Mouse (Mus musculus): ENCODE measurements around the gene Celsr1. TPM values are rescaled to one million over a fixed set of nuclear protein-coding genes. Genes with fewer than 3 reads are reported as not detected.

Gene Celsr1
- total and polyA plus RNA-seq, 3 experiments = 4.5 to 5.2 (median 5.0) TPM

DNA sequence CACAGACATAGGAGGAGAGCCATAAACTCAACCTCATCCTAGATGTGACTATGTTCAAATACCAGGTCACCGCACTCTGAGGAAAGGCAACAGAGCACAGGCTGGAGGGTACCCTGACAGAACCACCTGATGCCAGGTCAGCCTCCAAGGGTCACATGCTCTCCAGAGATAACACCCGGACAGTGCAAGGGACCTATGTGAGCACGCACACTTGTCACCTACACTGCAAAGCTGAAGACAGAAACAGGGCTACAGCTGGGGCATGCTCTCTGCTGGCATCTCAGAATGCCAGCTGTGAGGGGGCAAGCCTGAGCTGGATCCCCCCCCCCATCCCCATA is 124.1 kb downstream of the Celsr1 start:
- Histone ChIP-seq H3K4me3 (no peak overlapping the region), H3K36me3 (ENCODE audit: control insufficient read depth, insufficient read depth, low read length) (no peaks in the 10 kb centered on the region), H3K4me1 (ENCODE audit: control insufficient read depth, insufficient read depth, low read length) (no peaks in the 10 kb centered on the region), H3K9ac (ENCODE audit: low read depth, low read length) (no peak overlapping the region), H3K27me3 (ENCODE audit: control insufficient read depth, insufficient read depth, low read length) (no peaks in the 10 kb centered on the region), H3K27ac (no peak overlapping the region), H3K79me2 (replicated peaks; ENCODE audit: control insufficient read depth, insufficient read depth, low read length) (no peaks in the 10 kb centered on the region)
- DNase-seq = no peak
- WGBS = 68% methylated on average over 3 of the region's 3 CpGs
- intact Hi-C loops (cut with DNase I) = no loop called here
- no peak for TF ChIP-seq EP300 (IDR thresholded peaks at IDR 0.05; ENCODE audit: insufficient read depth, low read depth, low read length)
- no peak for TF ChIP-seq POLR2A (IDR thresholded peaks at IDR 0.05; ENCODE audit: insufficient read depth, low read depth, low read length)
- TF ChIP-seq CTCF (IDR thresholded peaks at IDR 0.05) = no peak

DNA sequence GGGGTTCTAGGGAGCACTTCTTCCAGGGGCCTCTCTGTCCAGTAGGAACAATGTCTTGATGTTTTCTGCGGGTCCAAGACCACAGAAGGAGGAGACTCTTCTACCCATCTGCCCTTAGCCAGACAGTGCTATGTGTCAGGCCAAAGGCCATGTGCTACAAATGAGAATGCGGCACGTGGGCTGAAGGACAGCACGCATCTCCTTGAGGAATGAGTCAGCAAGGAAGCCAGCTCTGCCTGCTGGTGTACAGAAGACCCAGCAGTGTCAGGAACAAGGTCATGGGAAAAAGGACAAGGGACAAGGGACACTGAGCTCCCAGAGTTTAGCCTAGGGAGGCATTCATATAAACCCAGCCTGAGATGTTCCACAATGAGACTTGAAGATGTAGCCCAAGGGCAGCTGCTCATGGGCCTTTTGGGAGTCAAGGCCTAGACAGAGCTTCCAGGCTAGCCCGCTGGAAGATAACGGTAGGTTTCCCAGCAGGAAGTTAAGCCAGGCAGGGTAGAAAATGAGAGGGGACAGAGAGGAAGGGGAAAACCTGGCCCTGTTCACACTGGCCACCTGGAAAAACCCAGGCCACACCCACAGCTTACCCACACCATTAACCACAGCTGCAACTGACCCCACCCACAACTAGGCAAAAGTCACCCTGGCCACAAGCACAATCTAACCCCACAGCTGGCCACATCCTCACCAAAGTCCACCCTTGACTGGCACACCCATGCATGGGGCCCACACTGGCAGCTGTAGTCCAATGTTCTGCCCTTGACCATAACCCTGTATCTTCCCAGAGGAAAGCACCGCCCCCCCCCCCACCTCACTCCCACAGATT is 124.7 kb downstream of the Celsr1 start:
- no peak for DNase-seq
- no peaks in the 10 kb centered on the region for H3K36me3 ChIP-seq (ENCODE audit: control insufficient read depth, insufficient read depth, low read length)
- H3K79me2 ChIP-seq (replicated peaks; ENCODE audit: control insufficient read depth, insufficient read depth, low read length) = no peaks in the 10 kb centered on the region
- H3K27ac ChIP-seq = no peak overlapping the region
- H3K4me3 ChIP-seq = no peak overlapping the region
- no peak for TF ChIP-seq POLR2A (IDR thresholded peaks at IDR 0.05; ENCODE audit: insufficient read depth, low read depth, low read length)
- no peak for TF ChIP-seq CTCF (IDR thresholded peaks at IDR 0.05)
- no peak for TF ChIP-seq EP300 (IDR thresholded peaks at IDR 0.05; ENCODE audit: insufficient read depth, low read depth, low read length)
- no peak overlapping the region for H3K9ac ChIP-seq (ENCODE audit: low read depth, low read length)
- WGBS = 77% methylated on average over 7 of the region's 7 CpGs
- H3K4me1 ChIP-seq (ENCODE audit: control insufficient read depth, insufficient read depth, low read length) = no peaks in the 10 kb centered on the region
- H3K27me3 ChIP-seq (ENCODE audit: control insufficient read depth, insufficient read depth, low read length) = no peaks in the 10 kb centered on the region
- intact Hi-C loops (cut with DNase I) = no loop called here

DNA sequence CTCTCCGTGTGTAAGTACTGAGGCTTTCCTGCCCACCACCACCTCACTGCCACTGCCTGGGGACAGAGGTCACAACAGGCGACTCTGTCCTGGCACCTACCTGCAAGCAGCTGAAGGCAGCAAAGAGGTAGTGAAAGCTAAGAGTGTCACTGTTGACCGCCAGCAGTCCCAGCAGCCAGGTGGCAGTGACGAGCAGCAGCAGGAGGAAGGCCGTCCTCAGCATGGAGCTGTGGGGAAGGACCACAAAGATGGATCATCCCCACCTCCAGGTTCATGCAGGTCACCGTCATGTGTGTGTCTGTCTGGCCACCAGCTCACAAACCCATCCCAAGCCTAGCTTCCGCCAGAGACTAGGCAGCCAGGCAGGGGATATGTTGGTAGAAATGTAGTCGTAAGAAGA is 129.8 kb downstream of the Celsr1 start:
- H3K9ac ChIP-seq (ENCODE audit: low read depth, low read length) = no peak overlapping the region
- no peaks in the 10 kb centered on the region for H3K79me2 ChIP-seq (replicated peaks; ENCODE audit: control insufficient read depth, insufficient read depth, low read length)
- intact Hi-C loops (cut with DNase I) = no loop called here
- TF ChIP-seq EP300 (IDR thresholded peaks at IDR 0.05; ENCODE audit: insufficient read depth, low read depth, low read length) (no peak), CTCF (IDR thresholded peaks at IDR 0.05) (peak; percentile 62), POLR2A (IDR thresholded peaks at IDR 0.05; ENCODE audit: insufficient read depth, low read depth, low read length) (no peak)
- H3K36me3 ChIP-seq (ENCODE audit: control insufficient read depth, insufficient read depth, low read length) = no peaks in the 10 kb centered on the region
- WGBS = 66% methylated on average over 8 of the region's 8 CpGs
- H3K27me3 ChIP-seq (ENCODE audit: control insufficient read depth, insufficient read depth, low read length) = no peaks in the 10 kb centered on the region
- H3K27ac ChIP-seq = no peak overlapping the region
- no peaks in the 10 kb centered on the region for H3K4me1 ChIP-seq (ENCODE audit: control insufficient read depth, insufficient read depth, low read length)
- H3K4me3 ChIP-seq = no peak overlapping the region
- no peak for DNase-seq

- Histone ChIP-seq H3K36me3 (ENCODE audit: control insufficient read depth, insufficient read depth, low read length) (no peaks in the 10 kb centered on the region), H3K79me2 (replicated peaks; ENCODE audit: control insufficient read depth, insufficient read depth, low read length) (no peaks in the 10 kb centered on the region), H3K27ac (no peak overlapping the region), H3K27me3 (ENCODE audit: control insufficient read depth, insufficient read depth, low read length) (no peaks in the 10 kb centered on the region), H3K4me3 (no peak overlapping the region), H3K4me1 (ENCODE audit: control insufficient read depth, insufficient read depth, low read length) (no peaks in the 10 kb centered on the region), H3K9ac (ENCODE audit: low read depth, low read length) (no peak overlapping the region)
- intact Hi-C loops (cut with DNase I) = no loop called here
- no peak for TF ChIP-seq POLR2A (IDR thresholded peaks at IDR 0.05; ENCODE audit: insufficient read depth, low read depth, low read length)
- no peak for DNase-seq
- WGBS = 67% methylated on average over 10 of the region's 10 CpGs
These were observed 131.1 kb downstream of the Celsr1 start for GRCm38 (mm10) chr15:85902505-85902904.

- H3K36me3 ChIP-seq (ENCODE audit: control insufficient read depth, insufficient read depth, low read length) = no peaks in the 10 kb centered on the region
- no peak overlapping the region for H3K27ac ChIP-seq
- WGBS = 71% methylated on average over 12 of the region's 12 CpGs
- no peak overlapping the region for H3K9ac ChIP-seq (ENCODE audit: low read depth, low read length)
- H3K4me3 ChIP-seq = no peak overlapping the region
- H3K79me2 ChIP-seq (replicated peaks; ENCODE audit: control insufficient read depth, insufficient read depth, low read length) = no peaks in the 10 kb centered on the region
- H3K27me3 ChIP-seq (ENCODE audit: control insufficient read depth, insufficient read depth, low read length) = no peaks in the 10 kb centered on the region
- no peak for DNase-seq
- TF ChIP-seq CTCF (IDR thresholded peaks at IDR 0.05) (no peak), POLR2A (IDR thresholded peaks at IDR 0.05; ENCODE audit: insufficient read depth, low read depth, low read length) (no peak), EP300 (IDR thresholded peaks at IDR 0.05; ENCODE audit: insufficient read depth, low read depth, low read length) (no peak)
- no peaks in the 10 kb centered on the region for H3K4me1 ChIP-seq (ENCODE audit: control insufficient read depth, insufficient read depth, low read length)
- intact Hi-C loops (cut with DNase I) = no loop called here
These were observed 132.8 kb downstream of the Celsr1 start for GRCm38 (mm10) chr15:85900801-85901200.

DNA sequence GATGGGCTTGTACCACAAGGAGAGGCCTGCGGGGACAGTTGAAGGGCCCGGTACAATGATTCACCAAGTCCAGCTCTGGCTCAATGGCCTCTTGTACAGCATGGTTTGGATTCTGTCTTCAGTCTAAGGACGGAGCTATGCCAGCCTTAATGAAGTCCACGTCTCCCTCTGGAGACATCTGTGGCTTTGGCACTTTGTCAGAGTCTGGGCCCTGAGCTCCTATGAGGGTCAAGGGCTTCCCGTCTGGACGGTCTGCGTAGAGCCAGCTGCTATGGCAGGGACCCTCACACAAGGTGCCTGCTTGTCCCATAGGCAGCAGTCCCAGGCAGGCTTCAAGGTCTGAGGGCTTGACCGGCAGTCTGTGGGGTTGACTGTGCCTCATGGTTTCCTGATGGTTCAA is 133.3 kb downstream of the Celsr1 start:
- no peak overlapping the region for H3K4me3 ChIP-seq
- TF ChIP-seq POLR2A (IDR thresholded peaks at IDR 0.05; ENCODE audit: insufficient read depth, low read depth, low read length) (no peak), CTCF (IDR thresholded peaks at IDR 0.05) (no peak), EP300 (IDR thresholded peaks at IDR 0.05; ENCODE audit: insufficient read depth, low read depth, low read length) (no peak)
- 89% methylated on average over 8 of the region's 8 CpGs for WGBS
- H3K27ac ChIP-seq = no peak overlapping the region
- no peak overlapping the region for H3K9ac ChIP-seq (ENCODE audit: low read depth, low read length)
- intact Hi-C loops (cut with DNase I) = no loop called here
- no peaks in the 10 kb centered on the region for H3K27me3 ChIP-seq (ENCODE audit: control insufficient read depth, insufficient read depth, low read length)
- no peaks in the 10 kb centered on the region for H3K79me2 ChIP-seq (replicated peaks; ENCODE audit: control insufficient read depth, insufficient read depth, low read length)
- no peak for DNase-seq
- no peaks in the 10 kb centered on the region for H3K36me3 ChIP-seq (ENCODE audit: control insufficient read depth, insufficient read depth, low read length)
- no peaks in the 10 kb centered on the region for H3K4me1 ChIP-seq (ENCODE audit: control insufficient read depth, insufficient read depth, low read length)

Measured in heart, adult 2 months (tissue).